Mouse (Mus musculus) bone marrow macrophage, adult 2 months (primary cell): ENCODE results near the gene Zhx3.

Experiments used
- CTCF ChIP-seq: IDR thresholded peaks from 2 replicates; pipeline ENCODE4 v1.5.1; 2012; ENCODE audit warnings: low read depth, mild to moderate bottlenecking, low read length, moderate library complexity
- POLR2A ChIP-seq: IDR thresholded peaks from 2 replicates; pipeline ENCODE4 v1.6.1; 2012; ENCODE audit warnings: mild to moderate bottlenecking, low read depth, low read length, borderline replicate concordance

- TF ChIP-seq POLR2A: no peak
- TF ChIP-seq CTCF: no peak
Observed at GRCm38 (mm10) chr2:160872395-160872794, 403 bp downstream of the Zhx3 start.
